Mouse (Mus musculus) retina, postnatal 7 days (tissue): ENCODE measurements at regions not wholly inside any gene's neighbourhood (a gene's known extent, or its start where the extent isn't known, plus 50 kb on each side); places are given as distances from the start of the nearest gene placed in this dataset.

Experiments used
- DNase-seq: peaks from one replicate; pipeline ENCODE4 v3.0.0-alpha.2; 2012; ENCODE audit warnings: low read depth, low spot score

- DNase-seq, result no peak
Measured at GRCm38 (mm10) chr4:127862875-127863274, 107.9 kb downstream of the CK137956 start.

DNA sequence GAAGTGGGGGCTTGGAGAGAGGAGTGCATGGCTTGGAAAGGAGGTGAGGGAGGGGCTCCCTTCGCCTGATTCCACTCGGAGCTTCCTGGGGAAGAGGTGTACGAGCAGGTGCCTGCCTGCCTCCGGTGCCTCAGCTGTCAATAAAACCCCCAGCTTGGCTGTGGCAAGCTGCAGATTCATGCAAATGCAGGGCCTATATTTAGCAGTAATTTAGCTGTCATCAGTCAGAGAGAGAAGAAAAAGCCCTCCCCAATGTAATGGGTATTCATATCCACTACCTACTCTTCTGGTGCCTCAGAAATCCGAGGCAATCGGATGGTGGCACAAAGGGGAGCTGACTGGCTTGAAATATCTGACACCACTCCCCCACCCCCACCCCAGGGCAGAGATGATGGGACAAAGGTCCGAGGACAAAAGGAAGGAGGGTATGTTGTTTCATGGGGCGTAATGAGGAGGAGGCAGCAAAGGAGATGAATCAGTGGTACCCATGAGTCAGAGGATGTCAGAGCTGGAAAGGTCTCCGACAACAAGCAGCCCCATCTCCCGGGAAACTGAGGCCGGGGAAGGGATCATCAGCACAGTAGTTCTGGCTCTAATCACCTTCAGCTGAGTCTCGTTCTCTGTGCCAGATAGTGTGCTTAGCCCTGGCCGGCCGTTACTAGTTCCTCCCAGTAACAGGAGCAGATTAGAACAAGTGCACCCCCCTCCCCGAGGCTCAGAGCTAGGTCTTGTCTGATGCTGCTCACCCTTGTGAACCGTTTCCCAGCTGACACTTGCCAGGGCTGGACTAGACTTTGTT, 109.2 kb downstream of the CK137956 start:
- DNase-seq, result no peak

DNA sequence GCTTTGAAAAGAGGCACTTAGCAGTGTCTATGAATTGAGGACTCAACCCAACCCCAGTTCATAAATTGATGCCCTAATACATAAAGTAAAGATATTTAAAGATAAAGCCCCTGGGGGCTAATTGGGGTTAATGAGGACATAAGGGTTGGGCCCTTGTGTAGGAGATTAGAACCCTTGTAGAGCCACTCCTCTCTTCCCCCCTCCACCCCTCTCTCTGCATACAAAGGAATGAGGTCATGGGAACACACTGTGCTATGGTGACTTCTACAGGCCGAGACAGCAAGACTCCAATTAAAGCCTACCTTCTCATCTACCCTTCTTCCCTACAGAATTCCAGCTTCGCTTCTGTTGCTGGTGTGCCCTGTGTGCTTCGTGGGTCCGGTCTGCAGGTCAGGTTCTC, 110.5 kb downstream of the CK137956 start:
- no peak for DNase-seq

DNA sequence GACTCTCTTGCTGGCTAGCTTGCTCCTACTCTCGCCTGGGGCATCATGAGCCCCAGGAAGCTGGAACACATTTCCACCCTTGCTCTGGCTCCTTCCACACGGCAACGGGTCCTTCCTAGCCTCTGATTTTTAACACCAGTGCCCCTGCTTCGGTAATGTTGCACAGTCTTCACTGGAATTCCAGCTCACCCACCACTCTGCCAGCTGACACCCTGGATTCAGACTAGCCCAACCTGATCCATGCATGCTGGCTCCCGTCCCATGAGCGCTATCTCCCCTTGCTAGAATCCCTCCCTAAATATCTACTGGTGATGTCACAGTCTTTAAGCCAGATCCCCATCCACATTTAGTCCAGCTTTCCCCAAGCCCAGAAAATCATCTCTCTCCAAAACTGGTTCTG, 111.2 kb downstream of the CK137956 start:
- no peak for DNase-seq

- DNase-seq, result no peak
Measured at GRCm38 (mm10) chr4:127858566-127858965, 112.2 kb downstream of the CK137956 start.

GRCm38 (mm10) chr4:127855836-127856235, 114.9 kb downstream of the CK137956 start:
- DNase-seq, result no peak

GRCm38 (mm10) chr4:127854776-127855409, 115.9 kb downstream of the CK137956 start:
- DNase-seq, result no peak

- DNase-seq, result no peak
Measured at GRCm38 (mm10) chr4:127849306-127849705, 121.4 kb downstream of the CK137956 start.

GRCm38 (mm10) chr4:127846321-127846720, 124.4 kb downstream of the CK137956 start:
- DNase-seq, result no peak

GRCm38 (mm10) chr4:127843421-127843820, 127.3 kb downstream of the CK137956 start:
- DNase-seq, result no peak

DNA sequence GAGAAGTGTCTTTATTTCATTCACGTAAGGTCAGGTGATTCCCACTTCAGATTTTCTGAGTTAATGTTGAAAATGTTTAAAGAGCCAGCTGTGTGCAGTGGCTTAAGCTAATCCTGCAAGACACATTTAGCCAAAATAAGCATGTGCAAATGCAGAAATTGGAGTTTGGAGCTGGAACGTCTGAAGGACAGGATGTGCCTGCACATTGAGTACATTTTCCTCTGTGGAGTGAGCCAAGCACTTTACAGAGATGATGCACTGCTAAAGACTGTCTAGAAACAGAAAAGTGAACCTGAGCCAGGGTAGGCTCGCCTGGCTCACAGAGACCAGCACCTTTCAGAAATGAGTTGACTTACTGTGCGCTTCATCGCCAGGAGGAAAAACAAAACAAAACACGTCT, 137.1 kb downstream of the CK137956 start:
- DNase-seq, result no peak

DNA sequence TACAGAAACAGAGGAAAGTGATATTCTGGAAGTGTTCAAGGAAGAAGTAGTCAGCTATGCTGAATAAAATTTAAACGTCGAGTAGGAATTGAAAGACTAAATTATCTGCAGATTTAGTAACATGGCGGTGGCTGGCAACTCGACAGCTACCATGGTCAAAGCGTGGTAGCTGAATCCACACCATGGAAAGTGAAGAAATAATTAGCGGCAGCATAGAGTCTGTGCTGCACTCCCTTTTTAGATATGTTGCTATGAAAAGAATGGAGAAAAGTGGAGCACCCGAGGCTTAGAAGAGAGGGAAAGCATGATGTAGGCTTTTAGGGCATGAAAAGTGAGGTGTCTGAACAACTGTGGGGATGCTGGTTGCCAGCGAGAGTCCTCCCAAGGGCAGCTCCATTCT, 143.8 kb downstream of the CK137956 start:
- no peak for DNase-seq

DNA sequence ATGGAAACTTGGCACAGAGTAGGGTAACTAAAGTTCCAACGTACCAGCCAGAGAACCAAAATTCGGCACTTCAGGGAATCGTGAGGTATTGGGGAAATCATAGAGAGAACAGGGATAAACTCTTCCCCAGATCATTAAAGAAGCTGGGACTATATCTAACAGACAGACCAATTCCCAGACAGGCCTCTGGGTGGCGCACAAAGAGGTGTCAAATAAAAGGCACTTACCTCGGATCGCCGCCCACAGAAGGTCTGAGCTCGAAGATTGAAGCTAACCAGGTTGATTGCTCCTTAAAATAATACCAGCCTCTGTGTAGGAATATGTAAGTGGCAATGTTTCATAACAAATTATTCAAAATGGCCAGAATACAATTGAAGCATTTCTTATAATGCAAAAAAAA, 151.2 kb downstream of the CK137956 start:
- no peak for DNase-seq

DNA sequence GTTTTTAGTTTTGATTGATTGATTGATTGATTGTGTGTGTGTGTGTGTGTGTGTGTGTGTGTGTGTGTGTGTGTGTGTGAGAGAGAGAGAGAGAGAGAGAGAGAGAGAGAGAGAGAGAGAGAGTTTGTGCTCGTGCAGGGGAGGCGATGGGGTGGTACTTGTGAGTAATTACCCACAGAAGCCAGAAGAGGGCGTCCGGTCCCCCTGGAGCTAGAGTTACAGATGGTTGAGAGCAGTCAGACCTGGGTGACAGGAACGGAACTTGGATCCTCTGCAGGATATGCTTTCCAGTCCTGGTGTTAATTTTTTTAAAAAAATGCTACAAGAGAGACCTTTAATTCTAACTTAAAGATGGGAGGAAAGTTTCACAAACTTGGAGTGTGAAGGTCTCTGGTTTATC, 151.7 kb downstream of the CK137956 start:
- DNase-seq, result no peak

GRCm38 (mm10) chr4:127814631-127815030, 156.1 kb downstream of the CK137956 start:
- no peak for DNase-seq

DNA sequence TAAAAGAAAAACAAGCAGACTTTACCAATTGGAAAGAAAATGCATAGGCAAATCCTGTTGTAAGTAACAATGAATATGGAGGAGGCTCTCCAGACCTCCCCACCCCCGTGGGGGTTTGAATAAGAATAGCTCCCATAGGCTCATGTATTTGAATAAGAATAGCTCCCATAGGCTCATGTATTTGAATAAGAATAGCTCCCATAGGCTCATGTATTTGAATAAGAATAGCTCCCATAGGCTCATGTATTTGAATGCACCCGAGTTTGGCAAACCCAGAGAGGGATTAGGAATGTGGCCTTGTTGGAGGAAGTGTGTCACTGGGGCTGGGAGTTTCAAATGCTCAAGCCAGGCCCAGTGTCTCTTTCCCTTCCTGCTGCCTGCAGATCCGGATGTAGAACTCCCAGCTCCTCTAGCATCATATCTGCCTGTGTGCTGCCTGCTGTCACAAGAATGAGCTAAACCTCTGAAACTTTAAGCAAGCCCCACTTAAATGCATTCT, 158.7 kb downstream of the CK137956 start:
- DNase-seq, result no peak

DNA sequence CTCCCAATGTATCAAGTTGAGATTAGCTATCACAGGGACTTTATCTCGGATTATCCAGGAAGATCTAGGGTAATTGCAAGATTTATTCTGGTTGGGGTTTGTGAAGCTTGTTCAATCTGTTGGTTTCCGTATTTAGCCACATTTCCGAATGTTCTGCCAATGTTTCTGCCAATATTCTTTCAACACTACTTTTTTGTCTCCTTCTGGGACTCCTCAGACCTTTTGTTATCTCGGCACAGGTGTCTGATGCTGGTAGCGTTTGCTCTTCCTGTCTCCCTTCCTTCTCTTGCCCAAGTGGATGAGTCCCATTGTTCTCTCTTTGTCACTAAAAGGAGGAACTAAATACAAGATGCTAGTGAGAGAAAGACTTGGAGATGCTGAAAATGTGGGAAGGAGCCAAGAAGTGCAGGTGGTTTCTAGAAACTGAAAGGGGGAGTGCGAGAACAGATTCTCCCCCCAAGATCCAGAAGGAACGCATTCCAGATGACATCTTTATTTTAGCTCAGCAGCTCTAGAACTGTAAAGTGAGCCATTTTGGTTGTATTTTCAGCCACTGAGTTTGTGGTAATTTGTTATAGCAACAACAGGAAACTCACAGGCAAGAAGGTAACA, 159.7 kb downstream of the CK137956 start:
- DNase-seq, result peak; percentile 8

- no peak for DNase-seq
Measured at GRCm38 (mm10) chr4:127809006-127809405, 161.7 kb downstream of the CK137956 start.

GRCm38 (mm10) chr4:127789206-127789605, 181.5 kb downstream of the CK137956 start:
- no peak for DNase-seq

DNA sequence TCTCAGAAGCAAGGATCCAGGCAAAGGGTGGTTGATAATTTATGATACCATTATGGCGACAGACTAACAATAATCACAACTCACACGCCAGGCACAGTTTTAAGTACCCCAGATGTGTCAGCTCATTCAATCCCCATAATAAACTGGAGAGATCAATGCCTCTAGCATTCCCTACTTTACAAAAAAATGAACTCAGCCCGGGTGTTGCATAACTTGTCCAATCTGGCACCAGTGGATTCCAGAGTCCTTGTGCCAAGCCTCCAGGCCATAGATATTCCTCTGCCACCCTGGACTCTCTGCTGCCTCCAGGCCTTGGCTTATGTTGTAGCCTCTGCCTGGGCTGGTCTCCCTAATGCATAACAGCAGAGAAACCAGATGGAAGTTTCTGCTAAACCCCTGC, 185.0 kb downstream of the CK137956 start:
- DNase-seq, result no peak

GRCm38 (mm10) chr4:127771966-127772500, 198.7 kb downstream of the CK137956 start:
- DNase-seq, result no peak

DNA sequence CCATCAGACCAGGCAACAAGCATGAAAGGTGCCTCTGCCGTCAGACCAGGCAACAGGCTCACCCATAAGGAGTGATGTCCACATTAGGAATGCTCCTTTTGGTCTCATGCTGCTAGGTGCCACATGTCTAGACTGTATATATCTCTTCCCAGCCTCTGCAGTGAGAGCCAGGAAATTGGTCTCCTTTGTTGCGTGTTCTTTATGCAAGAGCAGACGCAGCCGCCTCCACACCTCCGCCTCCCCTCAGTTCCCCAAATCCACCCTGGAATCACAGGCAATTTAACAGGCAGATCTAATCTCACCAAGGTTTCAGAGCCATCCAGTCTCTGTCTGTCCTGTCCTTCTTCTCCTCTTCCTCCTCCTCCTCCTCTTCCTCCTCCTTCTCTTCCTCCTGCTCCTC, 207.0 kb downstream of the CK137956 start:
- no peak for DNase-seq
